Mouse (Mus musculus) hindbrain, embryonic 10.5 days (tissue): ENCODE results near the gene L3mbtl4. TPM values are rescaled to one million over a fixed set of nuclear protein-coding genes. Genes with fewer than 3 reads are reported as not detected.
"Not testable (repeated sequence)": the region's sequence is repeated elsewhere in the genome, so short reads cannot be mapped to it uniquely, and the experiment has no call there.

ENCODE experiments used
- DNase-seq: peaks from one replicate; pipeline ENCODE4 v3.0.0-alpha.2; 2017; ENCODE audit warnings: low spot score
- H3K27ac ChIP-seq: fragments of 300-500 bp; sonication (generic); 2 replicates; pipeline ENCODE4 v1.5.1; 2016; ENCODE audit warnings: mild to moderate bottlenecking, moderate library complexity
- H3K27me3 ChIP-seq: fragments of 300-500 bp; sonication (generic); 2 replicates; pipeline ENCODE4 v1.6.1; 2016; ENCODE audit warnings: mild to moderate bottlenecking; ENCODE audit not compliant: poor library complexity, insufficient read depth, severe bottlenecking
- H3K36me3 ChIP-seq: fragments of 300-500 bp; sonication (generic); 2 replicates; pipeline ENCODE4 v1.6.1; 2016; ENCODE audit warnings: mild to moderate bottlenecking, moderate library complexity
- H3K4me1 ChIP-seq: fragments of 300-500 bp; sonication (generic); replicated peaks from 2 replicates; pipeline ENCODE4 v1.6.1; 2016; ENCODE audit warnings: mild to moderate bottlenecking
- H3K4me3 ChIP-seq: fragments of 300-500 bp; sonication (generic); 2 replicates; pipeline ENCODE4 v1.5.1; 2016; ENCODE audit warnings: mild to moderate bottlenecking, moderate library complexity
- H3K9me3 ChIP-seq: fragments of 300-500 bp; sonication (generic); 2 replicates; pipeline ENCODE4 v1.6.1; 2016; ENCODE audit warnings: mild to moderate bottlenecking, moderate library complexity
- WGBS: fragments of 180-500 bp; shearing (Covaris S2); methylation state at CpG from one replicate; pipeline ENCODE4 v1.1.7; 2016; 5-methylcytosine and 5-hydroxymethylcytosine counted together
- polyA plus RNA-seq: library from polyadenylated mRNA; unstranded; fragments of >200 nt; fragmentation: Nextera tagmentation; extraction: Ambion mirVana; gene quantifications from 2 replicates; pipeline ENCODE4 v1.2.1, GENCODE M21; 2016

L3mbtl4 gene
- polyA plus RNA-seq, 1 experiment from 2014 or later = not detected

GRCm38 (mm10) chr17:68308381-68308780 lies 34.8 kb downstream of the L3mbtl4 start:
- Histone ChIP-seq H3K36me3 (no peaks in the 10 kb centered on the region), H3K4me1 (peaks cover 6% of the 10 kb centered on the region; the same call in 1 of the 2 replicates), H3K27me3 (no peaks in the 10 kb centered on the region), H3K27ac (no peak overlapping the region), H3K9me3 (0 out of 2 replicates have a peak, but pooled peaks cover 2% of the 10 kb centered on the region), H3K4me3 (no peak overlapping the region)
- 91% methylated on average over 6 of the region's 6 CpGs for WGBS
- no peak for DNase-seq

GRCm38 (mm10) chr17:68312286-68312927 lies 38.8 kb downstream of the L3mbtl4 start:
- Histone ChIP-seq H3K36me3 (no peaks in the 10 kb centered on the region), H3K4me3 (no peak overlapping the region), H3K9me3 (no peaks in the 10 kb centered on the region), H3K27me3 (no peaks in the 10 kb centered on the region), H3K27ac (no peak overlapping the region), H3K4me1 (peaks cover 6% of the 10 kb centered on the region; the same call in 1 of the 2 replicates)
- WGBS = 74% methylated on average over 5 of the region's 5 CpGs
- no peak for DNase-seq

- H3K9me3 ChIP-seq = no peaks in the 10 kb centered on the region
- WGBS = 94% methylated on average over 8 of the region's 8 CpGs
- no peak for DNase-seq
- H3K4me1 ChIP-seq = 0 out of 2 replicates have a peak, but pooled peaks cover 5% of the 10 kb centered on the region
- no peak overlapping the region for H3K4me3 ChIP-seq
- H3K36me3 ChIP-seq = no peaks in the 10 kb centered on the region
- H3K27me3 ChIP-seq = no peaks in the 10 kb centered on the region
- no peak overlapping the region for H3K27ac ChIP-seq
Measured at GRCm38 (mm10) chr17:68320940-68321339, 47.3 kb downstream of the L3mbtl4 start.

GRCm38 (mm10) chr17:68322607-68323006 lies 49.0 kb downstream of the L3mbtl4 start:
- Histone ChIP-seq H3K9me3 (no peaks in the 10 kb centered on the region), H3K36me3 (no peaks in the 10 kb centered on the region), H3K4me3 (no peak overlapping the region), H3K27ac (no peak overlapping the region), H3K27me3 (no peaks in the 10 kb centered on the region), H3K4me1 (0 out of 2 replicates have a peak, but pooled peaks cover 5% of the 10 kb centered on the region)
- DNase-seq = no peak
- 65% methylated on average over 3 of the region's 3 CpGs for WGBS

- H3K36me3 ChIP-seq = no peaks in the 10 kb centered on the region
- WGBS = 77% methylated on average over 5 of the region's 5 CpGs
- no peaks in the 10 kb centered on the region for H3K4me1 ChIP-seq
- no peak overlapping the region for H3K4me3 ChIP-seq
- H3K27me3 ChIP-seq = no peaks in the 10 kb centered on the region
- H3K9me3 ChIP-seq = peaks cover 3% of the 10 kb centered on the region; the same call in 1 of the 2 replicates
- H3K27ac ChIP-seq = no peak overlapping the region
- no peak for DNase-seq
Measured at GRCm38 (mm10) chr17:68332225-68332624, 58.6 kb downstream of the L3mbtl4 start.

- Histone ChIP-seq H3K4me1 (no peaks in the 10 kb centered on the region), H3K4me3 (no peak overlapping the region), H3K27me3 (no peaks in the 10 kb centered on the region), H3K36me3 (no peaks in the 10 kb centered on the region), H3K9me3 (peaks cover 3% of the 10 kb centered on the region; the same call in 1 of the 2 replicates), H3K27ac (no peak overlapping the region)
- 76% methylated on average over 3 of the region's 3 CpGs for WGBS
- no peak for DNase-seq
Measured at GRCm38 (mm10) chr17:68333382-68333781, 59.8 kb downstream of the L3mbtl4 start.

GRCm38 (mm10) chr17:68338917-68339553 lies 65.4 kb downstream of the L3mbtl4 start:
- 80% methylated on average over 3 of the region's 3 CpGs for WGBS
- no peak for DNase-seq
- H3K4me1 ChIP-seq = no peaks in the 10 kb centered on the region
- H3K27me3 ChIP-seq = no peaks in the 10 kb centered on the region
- H3K36me3 ChIP-seq = no peaks in the 10 kb centered on the region
- no peaks in the 10 kb centered on the region for H3K9me3 ChIP-seq
- H3K27ac ChIP-seq = no peak overlapping the region
- no peak overlapping the region for H3K4me3 ChIP-seq

GRCm38 (mm10) chr17:68357687-68358086 lies 84.1 kb downstream of the L3mbtl4 start:
- no peak for DNase-seq
- 26% methylated on average over 1 of the region's 1 CpGs for WGBS

GRCm38 (mm10) chr17:68371101-68371500 lies 97.5 kb downstream of the L3mbtl4 start:
- H3K27me3 ChIP-seq = no peaks in the 10 kb centered on the region
- no peaks in the 10 kb centered on the region for H3K4me1 ChIP-seq
- no peak overlapping the region for H3K4me3 ChIP-seq
- H3K9me3 ChIP-seq = 0 out of 2 replicates have a peak, but pooled peaks cover 3% of the 10 kb centered on the region
- DNase-seq = no peak
- 88% methylated on average over 1 of the region's 1 CpGs for WGBS
- H3K36me3 ChIP-seq = no peaks in the 10 kb centered on the region
- H3K27ac ChIP-seq = no peak overlapping the region

More at GRCm38 (mm10) chr17:68357687-68358086, 84.1 kb downstream of the L3mbtl4 start:
- Histone ChIP-seq H3K4me1 (0 out of 2 replicates have a peak, but pooled peaks cover 6% of the 10 kb centered on the region), H3K9me3 (no peaks in the 10 kb centered on the region), H3K4me3 (no peak overlapping the region), H3K36me3 (no peaks in the 10 kb centered on the region), H3K27ac (no peak overlapping the region), H3K27me3 (no peaks in the 10 kb centered on the region)

- H3K4me1 ChIP-seq = no peaks in the 10 kb centered on the region
- no peaks in the 10 kb centered on the region for H3K36me3 ChIP-seq
- no peak for DNase-seq
- no peaks in the 10 kb centered on the region for H3K27me3 ChIP-seq
- no peaks in the 10 kb centered on the region for H3K9me3 ChIP-seq
- no peak overlapping the region for H3K27ac ChIP-seq
- WGBS = 75% methylated on average over 5 of the region's 5 CpGs
- no peak overlapping the region for H3K4me3 ChIP-seq
Measured at GRCm38 (mm10) chr17:68388481-68388880, 114.9 kb downstream of the L3mbtl4 start.

- Histone ChIP-seq H3K27me3 (no peaks in the 10 kb centered on the region), H3K4me3 (no peak overlapping the region), H3K27ac (no peak overlapping the region), H3K36me3 (no peaks in the 10 kb centered on the region), H3K4me1 (0 out of 2 replicates have a peak, but pooled peaks cover 3% of the 10 kb centered on the region), H3K9me3 (no peaks in the 10 kb centered on the region)
- 73% methylated on average over 1 of the region's 1 CpGs for WGBS
- DNase-seq = no peak
Measured at GRCm38 (mm10) chr17:68405993-68406392, 132.4 kb downstream of the L3mbtl4 start.

- H3K36me3 ChIP-seq, H3K27ac ChIP-seq, H3K9me3 ChIP-seq, H3K4me3 ChIP-seq, DNase-seq, H3K4me1 ChIP-seq, H3K27me3 ChIP-seq: not testable (repeated sequence)
- WGBS = 74% methylated on average over 1 of the region's 1 CpGs
Measured at GRCm38 (mm10) chr17:68407121-68407520, 133.5 kb downstream of the L3mbtl4 start.
